Mouse (Mus musculus) neural tube, embryonic 11.5 days (tissue): ENCODE data around the gene C1ql1. TPM values are rescaled to one million over a fixed set of nuclear protein-coding genes. Genes with fewer than 3 reads are reported as not detected.

Source experiments
- ATAC-seq: fragments of 200-750 bp; cut with Nextera tagmentation; 2 replicates; pipeline ENCODE4 v1.8.0; 2017; ENCODE audit warnings: moderate number of reproducible peaks, mild to moderate bottlenecking, moderate TSS enrichment, moderate library complexity; ENCODE audit not compliant: insufficient read depth, low FRiP score, low TSS enrichment
- DNase-seq: peaks from one replicate; pipeline ENCODE4 v3.0.0-alpha.2; 2015; ENCODE audit warnings: low spot score
- H3K27ac ChIP-seq: fragments of 300-500 bp; sonication (generic); 2 replicates; pipeline ENCODE4 v1.5.1; 2014; ENCODE audit warnings: low read depth, mild to moderate bottlenecking, low read length
- H3K27me3 ChIP-seq: fragments of 300-500 bp; sonication (generic); 2 replicates; pipeline ENCODE4 v1.6.1; 2014; ENCODE audit warnings: mild to moderate bottlenecking, low read length, mixed read lengths; ENCODE audit not compliant: control insufficient read depth, insufficient read depth
- H3K36me3 ChIP-seq: fragments of 300-500 bp; sonication (generic); 2 replicates; pipeline ENCODE4 v1.6.1; 2014; ENCODE audit warnings: mild to moderate bottlenecking, low read length, moderate library complexity, mixed read lengths; ENCODE audit not compliant: control insufficient read depth, insufficient read depth
- H3K4me1 ChIP-seq: fragments of 300-500 bp; sonication (generic); 2 replicates; pipeline ENCODE4 v1.6.1; 2014; ENCODE audit warnings: low read length, mixed read lengths; ENCODE audit not compliant: control insufficient read depth, insufficient read depth
- H3K4me2 ChIP-seq: fragments of 300-500 bp; sonication (generic); 2 replicates; pipeline ENCODE4 v1.6.1; 2014; ENCODE audit warnings: low read depth, mild to moderate bottlenecking, moderate library complexity
- H3K4me3 ChIP-seq: fragments of 300-500 bp; sonication (generic); 2 replicates; pipeline ENCODE4 v1.5.1; 2014; ENCODE audit warnings: low read depth, low read length
- H3K9ac ChIP-seq: fragments of 300-500 bp; sonication (generic); 2 replicates; pipeline ENCODE4 v1.6.1; 2014; ENCODE audit warnings: mild to moderate bottlenecking, low read length
- H3K9me3 ChIP-seq: fragments of 300-500 bp; sonication (generic); 2 replicates; pipeline ENCODE4 v1.6.1; 2016; ENCODE audit warnings: low read length; ENCODE audit not compliant: control insufficient read depth
- WGBS: fragments of 180-500 bp; shearing (Covaris S2); extraction: QIAGEN DNeasy Blood & Tissue Kit; methylation state at CpG from one replicate; pipeline ENCODE4 v1.1.7; 2014; 5-methylcytosine and 5-hydroxymethylcytosine counted together
- polyA plus RNA-seq: library from polyadenylated mRNA; unstranded; fragments of >200 nt; fragmentation: Nextera tagmentation; extraction: Ambion mirVana; gene quantifications from 2 replicates; pipeline ENCODE4 v1.2.1, GENCODE M21; 2014

C1ql1 gene
- 2.9 and 4.0 TPM in 2 replicates for polyA plus RNA-seq

DNA sequence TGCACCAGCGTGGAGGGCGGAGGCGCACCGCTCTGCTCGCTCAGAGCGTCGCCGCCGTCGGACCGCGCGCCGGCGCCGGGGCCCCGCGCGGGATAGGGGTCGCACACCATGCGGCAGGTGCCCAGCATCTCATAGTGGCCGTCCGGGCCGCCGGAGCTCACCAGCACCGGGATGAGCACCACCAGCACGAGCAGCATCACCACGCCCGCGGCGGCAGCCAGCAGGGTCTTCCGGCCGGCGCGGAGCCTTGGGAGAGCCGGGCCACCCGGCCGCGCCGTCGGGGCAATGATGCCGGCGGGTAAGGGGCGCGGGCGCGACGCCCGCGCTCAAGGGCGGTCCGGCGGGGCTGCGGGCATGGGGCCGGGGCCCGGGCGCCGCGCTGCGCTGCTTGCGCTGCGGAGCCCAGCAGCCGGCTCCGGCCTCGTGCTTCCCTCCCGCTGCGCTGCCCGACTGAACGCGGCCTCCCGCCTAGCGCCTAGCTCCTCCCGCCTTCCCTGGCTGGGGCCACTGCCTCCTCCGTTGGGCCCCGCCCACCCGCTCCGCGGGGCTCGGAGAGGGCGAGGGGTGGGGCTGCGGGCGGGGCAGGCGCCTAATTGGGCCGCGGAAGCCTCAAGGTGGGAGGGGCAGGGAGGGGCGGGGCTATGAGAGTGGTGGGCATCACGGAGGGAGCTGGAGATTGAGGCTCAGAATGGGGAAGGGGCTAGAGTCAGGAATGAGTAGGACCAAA lies at the start of gene C1ql1:
TSS of gene C1ql1 (minus strand) at position 424 of the 727 bp plus-strand sequence.
- Histone ChIP-seq H3K36me3 (no peaks in the 10 kb centered on the region), H3K4me3 (peak within 1 kb of the TSS; percentile 33), H3K27me3 (peaks cover 75% of the 10 kb centered on the region), H3K9ac (peak within 1 kb of the TSS; percentile 52), H3K9me3 (no peaks in the 10 kb centered on the region), H3K4me1 (peaks cover 11% of the 10 kb centered on the region; the same call in 1 of the 2 replicates), H3K4me2 (peak within 1 kb of the TSS; percentile 65), H3K27ac (no peak within 1 kb of the TSS)
- WGBS = 0% methylated on average over 62 of the region's 87 CpGs
- ATAC-seq (peak; percentile 79), DNase-seq (peak; percentile 94)

DNA sequence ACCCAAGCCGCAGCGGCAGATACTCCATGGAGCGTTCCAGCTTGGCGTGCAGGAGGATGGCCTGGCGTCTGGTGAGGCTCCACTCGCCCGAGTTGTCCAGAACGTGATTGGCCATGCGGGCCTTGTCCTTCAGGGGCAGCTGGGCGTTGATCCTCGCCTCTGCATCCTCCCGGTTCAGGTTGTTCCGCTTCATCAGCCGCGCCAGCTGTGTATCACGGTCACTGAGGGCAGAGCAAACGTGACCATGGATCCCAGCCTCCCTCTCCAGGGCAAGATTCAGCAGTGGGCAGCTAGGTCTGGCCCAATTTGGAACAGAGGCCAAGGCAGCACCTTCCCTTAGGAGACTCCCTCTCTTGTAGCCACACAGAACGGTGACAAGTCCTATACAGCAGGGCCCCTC lies 48.5 kb upstream of the C1ql1 start:
- Histone ChIP-seq H3K9me3 (no peaks in the 10 kb centered on the region), H3K27me3 (peaks cover 21% of the 10 kb centered on the region), H3K27ac (no peak overlapping the region), H3K4me3 (no peak overlapping the region), H3K36me3 (peaks cover 31% of the 10 kb centered on the region), H3K9ac (no peak overlapping the region), H3K4me1 (peaks cover 7% of the 10 kb centered on the region), H3K4me2 (no peak overlapping the region)
- DNase-seq (no peak), ATAC-seq (no peak)
- WGBS = 88% methylated on average over 18 of the region's 18 CpGs

- H3K9me3 ChIP-seq = no peaks in the 10 kb centered on the region
- WGBS = 45% methylated on average over 17 of the region's 17 CpGs
- DNase-seq = peak; percentile 36
- no peak overlapping the region for H3K4me2 ChIP-seq
- peak overlapping the region; percentile 4; the same call in 1 of the 2 replicates for H3K9ac ChIP-seq
- H3K4me1 ChIP-seq = peaks cover 11% of the 10 kb centered on the region
- H3K27me3 ChIP-seq = peaks cover 34% of the 10 kb centered on the region
- peak; percentile 31; the same call in 1 of the 2 replicates for ATAC-seq
- H3K36me3 ChIP-seq = peaks cover 25% of the 10 kb centered on the region
- no peak overlapping the region for H3K27ac ChIP-seq
- no peak overlapping the region for H3K4me3 ChIP-seq
Measured at GRCm38 (mm10) chr11:102993420-102994029, 47.0 kb upstream of the C1ql1 start.

GRCm38 (mm10) chr11:102992940-102993339 lies 46.5 kb upstream of the C1ql1 start:
- WGBS = 13% methylated on average over 5 of the region's 5 CpGs
- ATAC-seq = peak; percentile 48; the same call in 1 of the 2 replicates

GRCm38 (mm10) chr11:102991681-102992080 lies 45.2 kb upstream of the C1ql1 start:
- Histone ChIP-seq H3K4me3 (peak overlapping the region; percentile 4; the same call in 1 of the 2 replicates), H3K9ac (peak overlapping the region; percentile 23), H3K9me3 (no peaks in the 10 kb centered on the region), H3K27ac (0 out of 2 replicates have a peak overlapping the region, but pooled peaks have one; percentile 4), H3K27me3 (peaks cover 35% of the 10 kb centered on the region), H3K4me1 (peaks cover 11% of the 10 kb centered on the region), H3K36me3 (peaks cover 14% of the 10 kb centered on the region), H3K4me2 (peak overlapping the region; percentile 39)
- DNase-seq (peak; percentile 67), ATAC-seq (no peak)
- WGBS = 2% methylated on average over 16 of the region's 16 CpGs

More at GRCm38 (mm10) chr11:102992940-102993339, 46.5 kb upstream of the C1ql1 start:
- Histone ChIP-seq H3K27me3 (peaks cover 35% of the 10 kb centered on the region), H3K36me3 (peaks cover 22% of the 10 kb centered on the region), H3K9ac (no peak overlapping the region), H3K4me2 (no peak overlapping the region), H3K9me3 (no peaks in the 10 kb centered on the region), H3K27ac (no peak overlapping the region), H3K4me1 (peaks cover 11% of the 10 kb centered on the region), H3K4me3 (no peak overlapping the region)
- peak; percentile 82 for DNase-seq

DNA sequence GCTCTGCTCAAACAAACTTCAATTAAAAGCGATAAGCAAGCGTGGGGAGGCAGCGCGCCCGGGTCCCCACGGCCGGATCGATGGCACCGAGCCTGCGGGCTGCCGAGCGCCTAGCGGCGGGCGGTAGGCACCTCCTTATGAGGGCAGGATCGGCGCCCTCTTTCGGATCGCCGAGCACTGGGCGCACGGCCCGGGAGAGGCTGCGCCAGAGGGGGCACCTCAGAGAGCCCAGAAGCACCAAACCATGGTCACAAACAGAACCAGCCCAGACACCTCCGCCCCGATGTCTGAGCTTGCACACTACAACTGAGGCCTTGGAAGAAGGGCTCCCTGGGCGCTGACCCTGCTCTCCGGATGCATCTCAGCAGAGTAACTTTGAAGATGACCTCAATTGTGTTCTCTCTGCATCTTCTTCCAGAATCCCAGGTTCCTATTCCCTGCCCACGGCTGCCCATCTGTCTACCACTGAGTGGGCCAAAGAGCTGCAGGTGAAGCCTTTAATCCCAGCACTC lies 43.7 kb upstream of the C1ql1 start:
- ATAC-seq (no peak), DNase-seq (peak; percentile 57)
- Histone ChIP-seq H3K36me3 (peaks cover 4% of the 10 kb centered on the region; the same call in 1 of the 2 replicates), H3K9ac (peak overlapping the region; percentile 16; the same call in 1 of the 2 replicates), H3K9me3 (no peaks in the 10 kb centered on the region), H3K27ac (no peak overlapping the region), H3K27me3 (peaks cover 35% of the 10 kb centered on the region), H3K4me2 (peak overlapping the region; percentile 48), H3K4me3 (peak overlapping the region; percentile 22), H3K4me1 (peaks cover 11% of the 10 kb centered on the region)
- 2% methylated on average over 29 of the region's 29 CpGs for WGBS

DNA sequence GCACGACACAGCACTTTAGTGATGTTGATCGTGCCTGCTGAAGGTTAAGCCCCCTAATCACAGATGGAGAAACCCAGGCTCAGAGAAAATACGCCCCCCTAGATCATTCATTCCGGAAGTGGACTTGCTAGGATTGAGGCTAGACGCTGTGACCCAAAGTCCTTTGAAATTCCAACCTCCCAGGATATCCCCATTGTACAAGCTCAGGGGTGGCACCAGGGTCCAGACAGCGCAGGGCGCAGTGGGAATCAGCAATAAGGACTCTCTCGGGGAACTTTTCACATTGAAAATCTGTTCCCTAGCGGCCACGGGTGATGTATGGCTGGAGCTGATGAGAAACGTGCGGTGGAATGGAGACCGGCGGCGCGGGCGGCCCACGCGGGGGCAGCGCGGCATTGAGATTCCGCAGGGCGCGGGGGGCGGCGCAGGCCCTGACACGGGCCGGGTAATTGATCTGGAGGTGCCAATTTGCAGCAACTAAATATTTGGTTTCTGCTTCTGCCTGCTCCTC lies 43.2 kb upstream of the C1ql1 start:
- Histone ChIP-seq H3K36me3 (peaks cover 4% of the 10 kb centered on the region; the same call in 1 of the 2 replicates), H3K4me1 (peaks cover 11% of the 10 kb centered on the region), H3K27ac (no peak overlapping the region), H3K9me3 (no peaks in the 10 kb centered on the region), H3K4me2 (peak overlapping the region; percentile 48), H3K27me3 (peaks cover 35% of the 10 kb centered on the region), H3K4me3 (peak overlapping the region; percentile 22), H3K9ac (peak overlapping the region; percentile 16; the same call in 1 of the 2 replicates)
- DNase-seq (no peak), ATAC-seq (no peak)
- 5% methylated on average over 28 of the region's 28 CpGs for WGBS

GRCm38 (mm10) chr11:102985160-102985559 lies 38.7 kb upstream of the C1ql1 start:
- Histone ChIP-seq H3K4me1 (peaks cover 4% of the 10 kb centered on the region; the same call in 1 of the 2 replicates), H3K4me2 (no peak overlapping the region), H3K4me3 (no peak overlapping the region), H3K9ac (no peak overlapping the region), H3K27ac (no peak overlapping the region), H3K36me3 (no peaks in the 10 kb centered on the region), H3K9me3 (no peaks in the 10 kb centered on the region), H3K27me3 (peaks cover 14% of the 10 kb centered on the region)
- whole genome bisulfite sequencing = 56% methylated on average over 5 of the region's 6 CpGs
- ATAC-seq (no peak), DNase-seq (no peak)
